Mouse (Mus musculus) testis, adult 2 months (tissue): ENCODE measurements around the gene Esrra.

Experiments
- CTCF ChIP-seq: fragments of 200-500 bp; IDR thresholded peaks from 2 replicates; pipeline ENCODE4 v1.5.1; 2012; ENCODE audit warnings: low read depth, mild to moderate bottlenecking, inconsistent platforms, low read length, moderate library complexity; ENCODE audit not compliant: control insufficient read depth, insufficient read depth, insufficient replicate concordance
- POLR2A ChIP-seq: fragments of 200-500 bp; IDR thresholded peaks from 2 replicates; pipeline ENCODE4 v1.6.1; 2012; ENCODE audit warnings: low read depth, mild to moderate bottlenecking, inconsistent platforms, low read length, moderate library complexity; ENCODE audit not compliant: control insufficient read depth

GRCm38 (mm10) chr19:6906199-6906598, 15.4 kb downstream of the Esrra start:
- no peak for TF ChIP-seq CTCF
- TF ChIP-seq POLR2A, result no peak
